Mouse (Mus musculus): Measurements from ENCODE around the gene Dnajc13. TPM values are rescaled to one million over a fixed set of nuclear protein-coding genes. Genes with fewer than 3 reads are reported as not detected.

Dnajc13 gene
- 47.2 to 73.2 TPM (median 72.4 TPM) in 3 replicates for total RNA-seq (2017)

- ATAC-seq (replicated peaks; ENCODE audit: insufficient number of reproducible peaks, low FRiP score, low TSS enrichment, poor library complexity, severe bottlenecking), result peak; percentile 91
Observed at GRCm38 (mm10) chr9:104262823-104263352, at the start of gene Dnajc13. TSS of gene Dnajc13 (minus strand) at chr9:104262930.

GRCm38 (mm10) chr9:104306734-104307133, 44.0 kb upstream of the Dnajc13 start:
- peak; percentile 77 for ATAC-seq (replicated peaks; ENCODE audit: insufficient number of reproducible peaks, low FRiP score, low TSS enrichment, poor library complexity, severe bottlenecking)

- no peak for ATAC-seq (replicated peaks; ENCODE audit: insufficient number of reproducible peaks, low FRiP score, low TSS enrichment, poor library complexity, severe bottlenecking)
Observed at GRCm38 (mm10) chr9:104305333-104306111, 42.8 kb upstream of the Dnajc13 start.

- no peak for ATAC-seq (replicated peaks; ENCODE audit: insufficient number of reproducible peaks, low FRiP score, low TSS enrichment, poor library complexity, severe bottlenecking)
Observed at GRCm38 (mm10) chr9:104304800-104305199, 42.1 kb upstream of the Dnajc13 start.

DNA sequence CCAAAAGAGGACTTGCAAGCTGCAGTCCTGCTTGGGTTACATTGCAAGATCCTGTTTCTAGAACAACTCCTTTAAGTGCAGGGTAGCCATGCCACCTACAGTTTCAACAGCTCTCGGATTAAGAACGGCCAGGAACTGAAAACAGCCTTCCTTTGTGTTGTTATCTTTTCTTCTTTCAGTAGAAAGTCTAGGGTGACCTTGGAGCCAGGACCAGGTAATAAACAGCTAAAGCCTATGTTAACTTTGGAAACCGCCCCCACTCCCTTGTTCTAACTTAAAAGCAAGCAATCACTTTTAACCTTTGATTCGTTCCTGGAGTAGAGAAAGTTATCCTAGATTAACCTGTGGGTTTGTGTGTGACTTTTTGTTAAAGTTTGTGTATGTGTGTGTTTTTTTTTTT, 41.6 kb upstream of the Dnajc13 start:
- no peak for ATAC-seq (replicated peaks; ENCODE audit: insufficient number of reproducible peaks, low FRiP score, low TSS enrichment, poor library complexity, severe bottlenecking)

- ATAC-seq (replicated peaks; ENCODE audit: insufficient number of reproducible peaks, low FRiP score, low TSS enrichment, poor library complexity, severe bottlenecking), result no peak
Observed at GRCm38 (mm10) chr9:104300569-104300968, 37.8 kb upstream of the Dnajc13 start.

- ATAC-seq (replicated peaks; ENCODE audit: insufficient number of reproducible peaks, low FRiP score, low TSS enrichment, poor library complexity, severe bottlenecking), result no peak
Observed at GRCm38 (mm10) chr9:104297041-104297440, 34.3 kb upstream of the Dnajc13 start.

- ATAC-seq (replicated peaks; ENCODE audit: insufficient number of reproducible peaks, low FRiP score, low TSS enrichment, poor library complexity, severe bottlenecking), result no peak
Observed at GRCm38 (mm10) chr9:104284934-104285333, 22.2 kb upstream of the Dnajc13 start.

DNA sequence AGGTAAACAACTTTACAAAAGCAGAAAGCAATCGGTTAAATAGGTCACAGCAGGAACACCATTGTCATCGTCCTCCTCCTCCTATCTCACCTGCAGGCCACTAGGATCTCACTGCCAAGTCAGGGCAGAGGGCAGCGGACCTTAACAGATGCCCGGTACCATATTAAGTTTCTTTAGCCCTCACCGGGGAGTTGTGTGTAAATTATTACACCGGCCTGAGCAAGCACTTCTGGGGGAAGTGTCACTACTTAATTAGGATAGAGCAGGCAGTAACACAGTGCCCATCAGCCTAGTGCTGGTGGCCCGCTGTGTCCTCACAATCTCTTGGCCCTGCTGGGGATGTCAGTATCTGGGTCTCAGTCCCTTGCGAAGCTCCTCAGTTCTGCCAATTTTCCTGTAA, 19.8 kb upstream of the Dnajc13 start:
- ATAC-seq (replicated peaks; ENCODE audit: insufficient number of reproducible peaks, low FRiP score, low TSS enrichment, poor library complexity, severe bottlenecking), result no peak

DNA sequence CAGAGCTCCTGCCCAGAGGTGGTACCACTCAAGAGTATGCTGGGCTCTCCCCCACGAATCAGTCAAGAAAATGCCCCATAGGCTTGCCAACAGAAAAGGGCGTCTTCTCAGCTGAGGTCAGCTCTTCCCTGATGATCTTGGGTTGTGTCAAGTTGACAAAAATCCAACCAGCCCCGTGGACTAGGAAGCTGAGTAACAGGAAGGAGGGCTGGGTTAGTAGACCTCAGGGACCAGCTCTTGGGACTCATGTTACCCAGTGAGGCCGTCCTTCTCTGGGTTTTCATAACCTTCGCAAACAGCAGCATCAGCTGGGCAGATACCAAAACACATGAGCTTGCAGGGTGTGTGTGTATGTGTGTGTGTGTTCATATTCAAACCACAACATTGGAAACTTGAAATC, 19.0 kb upstream of the Dnajc13 start:
- no peak for ATAC-seq (replicated peaks; ENCODE audit: insufficient number of reproducible peaks, low FRiP score, low TSS enrichment, poor library complexity, severe bottlenecking)

- peak; percentile 70 for ATAC-seq (replicated peaks; ENCODE audit: insufficient number of reproducible peaks, low FRiP score, low TSS enrichment, poor library complexity, severe bottlenecking)
Observed at GRCm38 (mm10) chr9:104280725-104281495, 18.2 kb upstream of the Dnajc13 start.

GRCm38 (mm10) chr9:104277528-104278162, 14.9 kb upstream of the Dnajc13 start:
- peak; percentile 30; the same call in 1 of the 2 replicates for ATAC-seq (replicated peaks; ENCODE audit: insufficient number of reproducible peaks, low FRiP score, low TSS enrichment, poor library complexity, severe bottlenecking)

DNA sequence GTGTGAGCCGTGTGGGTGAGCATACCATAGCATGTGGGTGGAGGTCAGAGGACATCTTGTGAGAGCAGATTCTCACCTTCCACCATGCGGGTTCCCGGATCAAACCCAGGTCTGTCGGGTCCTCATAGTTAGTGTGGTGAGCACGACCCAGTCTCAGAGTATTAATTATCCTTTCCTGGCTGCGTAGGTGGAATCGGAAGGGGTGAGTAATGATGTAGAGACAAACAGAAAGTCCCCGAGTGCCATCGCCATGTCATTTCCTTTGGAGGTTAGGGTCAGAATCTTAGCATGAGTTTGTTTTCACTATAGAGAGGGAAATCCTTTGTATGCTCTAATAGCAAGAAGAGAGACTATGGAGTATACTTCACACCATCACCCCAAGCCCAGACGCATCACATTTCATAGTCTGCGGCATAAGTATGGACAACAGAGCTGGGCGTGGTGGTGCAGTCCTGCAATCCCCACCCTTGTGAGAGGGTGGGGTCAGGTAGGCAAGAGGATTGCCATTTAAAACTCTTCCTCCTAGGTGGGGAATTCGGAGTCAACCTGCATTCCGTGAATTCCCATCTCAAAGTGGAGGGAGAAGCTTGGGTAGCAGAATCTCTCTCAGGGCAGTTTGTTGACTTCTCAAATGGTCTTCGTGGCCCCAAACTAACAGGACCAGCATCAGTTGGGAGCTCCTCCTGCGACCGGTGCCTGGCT, 12.5 kb upstream of the Dnajc13 start:
- ATAC-seq (replicated peaks; ENCODE audit: insufficient number of reproducible peaks, low FRiP score, low TSS enrichment, poor library complexity, severe bottlenecking), result no peak

DNA sequence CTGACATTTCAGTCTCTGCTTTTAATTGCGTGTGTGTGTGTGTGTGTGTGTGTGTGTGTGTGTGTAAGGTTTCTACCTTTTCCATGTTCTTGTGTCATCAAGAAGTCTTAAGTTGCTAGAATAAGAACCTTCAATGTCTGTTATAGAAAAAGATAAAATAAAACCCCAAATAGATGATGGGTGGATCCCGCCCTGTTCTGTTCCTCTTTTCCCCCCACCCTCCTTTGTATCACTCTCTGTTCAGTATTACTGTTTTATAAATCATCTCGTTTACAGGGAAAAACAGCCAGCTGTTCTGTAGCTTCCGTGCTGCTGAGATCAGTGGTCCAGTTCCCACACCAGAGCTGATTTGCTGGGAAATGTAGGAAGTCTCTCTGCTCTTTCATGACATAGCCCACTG, 9.3 kb upstream of the Dnajc13 start:
- ATAC-seq (replicated peaks; ENCODE audit: insufficient number of reproducible peaks, low FRiP score, low TSS enrichment, poor library complexity, severe bottlenecking), result no peak

GRCm38 (mm10) chr9:104271642-104272041, 8.9 kb upstream of the Dnajc13 start:
- ATAC-seq (replicated peaks; ENCODE audit: insufficient number of reproducible peaks, low FRiP score, low TSS enrichment, poor library complexity, severe bottlenecking), result no peak

- no peak for ATAC-seq (replicated peaks; ENCODE audit: insufficient number of reproducible peaks, low FRiP score, low TSS enrichment, poor library complexity, severe bottlenecking)
Observed at GRCm38 (mm10) chr9:104269944-104270343, 7.2 kb upstream of the Dnajc13 start.

DNA sequence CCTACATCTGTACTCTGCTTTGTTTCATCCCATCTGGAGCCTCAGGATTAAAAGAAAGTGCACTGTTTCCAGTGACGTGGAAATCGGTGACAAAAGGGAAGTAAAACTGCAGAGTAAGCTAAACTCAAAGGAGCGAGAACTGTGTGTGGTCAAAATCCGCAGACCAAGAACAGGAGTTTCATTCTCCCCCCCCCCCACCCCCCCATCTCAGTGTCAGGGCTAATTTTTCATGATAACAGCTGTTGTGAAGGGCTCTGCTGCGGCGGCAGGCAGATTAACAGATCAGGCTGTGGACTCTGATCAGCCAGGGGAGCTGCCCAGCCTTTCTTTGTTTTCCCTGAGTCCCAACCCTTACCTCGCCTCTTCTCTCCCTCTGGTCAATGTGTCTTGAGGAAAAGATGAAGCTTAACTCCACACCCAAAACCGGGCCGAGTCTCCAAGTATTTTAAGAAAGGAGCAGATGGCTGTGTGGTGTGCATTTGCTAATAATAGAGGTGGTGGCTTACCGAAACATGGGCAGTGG, 6.7 kb upstream of the Dnajc13 start:
- peak; percentile 58; the same call in 1 of the 2 replicates for ATAC-seq (replicated peaks; ENCODE audit: insufficient number of reproducible peaks, low FRiP score, low TSS enrichment, poor library complexity, severe bottlenecking)

- ATAC-seq (replicated peaks; ENCODE audit: insufficient number of reproducible peaks, low FRiP score, low TSS enrichment, poor library complexity, severe bottlenecking), result no peak
Observed at GRCm38 (mm10) chr9:104264567-104264966, 1.8 kb upstream of the Dnajc13 start.

All from monocyte, adult 5-6 weeks (primary cell).